Mouse (Mus musculus) myocyte (in vitro differentiated cells): ENCODE results near the gene Epx.
"Not testable (repeated sequence)": the region's sequence is repeated elsewhere in the genome, so short reads cannot be mapped to it uniquely, and the experiment has no call there.

Experiments used
- E2F4 ChIP-seq: IDR thresholded peaks from one replicate; pipeline ENCODE4 v1.6.1; 2011; ENCODE audit warnings: mild to moderate bottlenecking, control low read depth, moderate library complexity; ENCODE audit not compliant: insufficient read depth
- MAX ChIP-seq: IDR thresholded peaks from one replicate; pipeline ENCODE4 v1.6.1; 2011; ENCODE audit warnings: low read depth, mild to moderate bottlenecking, control low read depth
- POLR2A ChIP-seq: IDR thresholded peaks from one replicate; pipeline ENCODE4 v1.6.1; 2011; ENCODE audit warnings: low read depth, mild to moderate bottlenecking, control low read depth, moderate library complexity; ENCODE audit not compliant: insufficient read length
- TCF12 ChIP-seq: IDR thresholded peaks from one replicate; pipeline ENCODE4 v1.6.1; 2011; ENCODE audit warnings: mild to moderate bottlenecking, control low read depth; ENCODE audit not compliant: poor library complexity, insufficient read depth, severe bottlenecking
- TCF3 ChIP-seq: IDR thresholded peaks from one replicate; pipeline ENCODE4 v1.6.1; 2011; ENCODE audit warnings: low read depth, control low read depth; ENCODE audit not compliant: insufficient read length
- USF1 ChIP-seq: IDR thresholded peaks from one replicate; pipeline ENCODE4 v1.6.1; 2011; ENCODE audit warnings: low read depth, mild to moderate bottlenecking, control low read depth, moderate library complexity

DNA sequence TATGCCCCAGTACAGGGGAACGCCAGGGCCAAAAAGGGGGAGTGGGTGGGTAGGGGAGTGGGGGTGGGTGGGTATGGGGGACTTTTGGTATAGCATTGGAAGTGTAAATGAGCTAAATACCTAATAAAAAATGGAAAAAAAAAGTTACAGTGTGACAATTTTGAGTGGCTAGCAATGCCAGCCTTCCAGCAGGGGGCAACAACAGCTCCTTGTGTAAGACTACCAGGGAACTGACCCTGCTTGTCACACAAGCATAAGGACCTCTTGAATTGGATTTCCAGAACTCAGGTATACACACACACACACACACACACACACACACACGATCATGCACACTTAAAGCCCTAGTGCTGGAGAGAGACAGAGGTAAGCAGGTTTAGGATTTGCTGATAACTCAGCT is 8.4 kb downstream of the Epx start:
- TF ChIP-seq TCF3, POLR2A, TCF12, USF1, E2F4, MAX: not testable (repeated sequence)
